Mouse (Mus musculus): ENCODE results near the gene Dmp1. TPM values are rescaled to one million over a fixed set of nuclear protein-coding genes. Genes with fewer than 3 reads are reported as not detected.

Gene Dmp1
- polyA plus RNA-seq, 1 experiment, result not detected

DNA sequence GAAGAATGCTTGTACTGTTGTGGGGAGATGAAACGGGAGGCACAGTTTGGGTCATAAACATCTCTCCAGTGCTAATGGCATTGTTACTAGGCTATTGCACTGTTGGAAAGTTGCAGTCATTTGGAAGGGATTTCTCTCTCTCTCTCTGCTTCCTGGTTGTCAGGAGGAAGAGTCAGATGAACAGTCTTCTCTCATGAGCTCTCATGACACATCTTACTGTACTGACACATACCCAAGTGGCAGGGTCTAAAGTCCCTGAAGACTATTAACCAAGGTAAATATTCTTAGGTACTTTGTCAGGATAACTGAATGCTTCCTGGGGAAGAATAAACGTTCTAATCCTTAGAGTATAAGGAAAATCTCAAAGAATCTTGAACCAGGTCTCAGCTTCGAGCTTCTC, 54.2 kb downstream of the Dmp1 start:
- TF ChIP-seq CTCF (IDR thresholded peaks at IDR 0.05; ENCODE audit: control insufficient read depth, insufficient read depth, insufficient replicate concordance, low read depth, low read length) (no peak), POLR2A (IDR thresholded peaks at IDR 0.05; ENCODE audit: control insufficient read depth, low read depth, low read length) (no peak)
- no peaks in the 10 kb centered on the region for H3K27me3 ChIP-seq (ENCODE audit: control insufficient read depth, insufficient read depth, low read length)

DNA sequence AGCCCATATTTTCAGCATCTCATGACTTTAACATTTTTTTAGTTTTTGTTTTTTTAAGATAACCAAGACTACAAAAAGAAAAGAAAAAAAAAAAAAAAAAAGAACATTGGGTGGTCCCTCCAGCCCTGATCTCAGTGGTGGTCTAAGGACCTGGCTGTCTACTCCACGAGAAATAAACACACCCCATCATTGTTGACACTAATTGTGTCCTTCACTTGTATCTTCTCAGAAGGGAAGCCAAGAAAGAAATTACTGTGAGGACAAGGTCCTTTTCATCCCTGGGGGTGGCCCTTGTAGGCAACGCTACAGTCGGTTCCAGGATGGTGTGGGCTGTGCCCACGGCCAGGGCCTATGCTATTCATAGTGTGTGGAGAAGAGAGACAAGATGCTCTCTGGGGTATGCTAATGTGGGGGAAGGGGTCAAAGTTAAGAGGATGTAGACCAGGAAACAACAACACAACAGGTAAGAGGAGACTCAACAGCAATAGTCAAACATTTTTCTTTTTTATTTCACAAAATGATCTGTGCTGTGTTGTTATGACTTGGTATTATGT, 59.6 kb downstream of the Dmp1 start:
- TF ChIP-seq POLR2A (IDR thresholded peaks at IDR 0.05; ENCODE audit: control insufficient read depth, low read depth, low read length) (no peak), CTCF (IDR thresholded peaks at IDR 0.05; ENCODE audit: control insufficient read depth, insufficient read depth, insufficient replicate concordance, low read depth, low read length) (no peak)
- Histone ChIP-seq H3K36me3 (ENCODE audit: control insufficient read depth, insufficient read depth, low read length) (no peaks in the 10 kb centered on the region), H3K27me3 (ENCODE audit: control insufficient read depth, insufficient read depth, low read length) (no peaks in the 10 kb centered on the region), H3K4me1 (ENCODE audit: control insufficient read depth, insufficient read depth, low read length) (no peaks in the 10 kb centered on the region), H3K4me3 (ENCODE audit: control insufficient read depth, low read depth, low read length) (no peak overlapping the region), H3K27ac (ENCODE audit: control insufficient read depth, insufficient read depth, low read depth, low read length) (no peak overlapping the region)

More for the DNA sequence above, 54.2 kb downstream of the Dmp1 start:
- Histone ChIP-seq H3K4me3 (ENCODE audit: control insufficient read depth, low read depth, low read length) (no peak overlapping the region), H3K27ac (ENCODE audit: control insufficient read depth, insufficient read depth, low read depth, low read length) (no peak overlapping the region), H3K4me1 (ENCODE audit: control insufficient read depth, insufficient read depth, low read length) (no peaks in the 10 kb centered on the region), H3K36me3 (ENCODE audit: control insufficient read depth, insufficient read depth, low read length) (no peaks in the 10 kb centered on the region)

DNA sequence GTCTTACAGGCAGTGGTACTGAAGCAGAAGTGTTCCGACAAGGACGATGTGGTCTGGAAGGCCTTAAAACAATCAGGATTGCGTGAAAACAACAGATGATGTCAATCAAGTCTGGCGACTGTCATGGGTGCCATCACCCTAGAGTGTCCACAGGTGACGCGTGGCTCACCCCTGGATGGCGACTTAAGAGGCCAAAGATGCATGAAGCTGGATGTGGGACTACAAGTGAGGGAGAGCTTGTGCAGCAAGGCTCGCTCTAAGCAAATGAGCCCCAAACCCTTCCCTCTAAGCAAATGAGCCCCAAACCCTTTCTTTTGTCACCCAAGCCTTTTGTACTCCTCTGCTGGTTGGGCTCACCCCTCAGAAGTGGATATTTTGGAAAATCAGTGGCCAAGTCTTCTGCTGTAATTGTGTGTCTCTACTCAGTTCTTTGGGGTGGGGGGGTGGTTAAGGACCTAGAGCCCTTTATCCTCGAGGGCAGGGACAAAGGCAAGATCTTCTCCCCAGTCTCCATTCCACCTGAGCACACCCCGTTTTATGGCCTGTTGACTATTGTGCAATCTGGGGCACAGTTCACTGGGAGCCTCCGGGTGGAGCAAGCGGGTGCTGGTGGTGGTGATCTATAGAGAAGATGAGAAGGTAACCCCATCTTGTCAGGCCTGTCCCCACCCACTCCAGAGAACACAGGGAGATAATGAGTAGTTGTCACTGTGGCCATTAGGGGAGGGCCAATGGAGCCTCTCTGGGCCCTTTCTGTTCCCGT, 60.8 kb downstream of the Dmp1 start:
- Histone ChIP-seq H3K27ac (ENCODE audit: control insufficient read depth, insufficient read depth, low read depth, low read length) (no peak overlapping the region), H3K27me3 (ENCODE audit: control insufficient read depth, insufficient read depth, low read length) (no peaks in the 10 kb centered on the region), H3K36me3 (ENCODE audit: control insufficient read depth, insufficient read depth, low read length) (no peaks in the 10 kb centered on the region), H3K4me3 (ENCODE audit: control insufficient read depth, low read depth, low read length) (no peak overlapping the region), H3K4me1 (ENCODE audit: control insufficient read depth, insufficient read depth, low read length) (no peaks in the 10 kb centered on the region)
- no peak for TF ChIP-seq POLR2A (IDR thresholded peaks at IDR 0.05; ENCODE audit: control insufficient read depth, low read depth, low read length)
- no peak for TF ChIP-seq CTCF (IDR thresholded peaks at IDR 0.05; ENCODE audit: control insufficient read depth, insufficient read depth, insufficient replicate concordance, low read depth, low read length)

Other genes with a start within 250 kb of the Dmp1 start
- 0.12 TPM in 2 replicates for gene Hsd17b13, start 225.2 kb upstream of the Dmp1 start, polyA plus RNA-seq (2012; rRNA removed)
- 5.1 and 5.5 TPM in 2 replicates for gene Hsd17b11, start 180.7 kb upstream of the Dmp1 start, polyA plus RNA-seq (2012; rRNA removed)
- gene Nudt9, start 156.3 kb upstream of the Dmp1 start, polyA plus RNA-seq (2012; rRNA removed), result 170 and 195 TPM in 2 replicates
- 0.26 and 0.62 TPM in 2 replicates for gene Gm17660, start 125.0 kb upstream of the Dmp1 start, polyA plus RNA-seq (2012; rRNA removed)
- 15.8 and 23.1 TPM in 2 replicates for gene Sparcl1, start 88.9 kb upstream of the Dmp1 start, polyA plus RNA-seq (2012; rRNA removed)
- not detected in 2 replicates for gene Dspp, start 31.9 kb upstream of the Dmp1 start, polyA plus RNA-seq (2012; rRNA removed)
- 0.14 TPM in 1 of 2 replicates, not detected in the other for gene Ibsp, start 96.6 kb downstream of the Dmp1 start, polyA plus RNA-seq (2012; rRNA removed)
- gene Mepe, start 122.7 kb downstream of the Dmp1 start, polyA plus RNA-seq (2012; rRNA removed), result 0.06 TPM in 1 of 2 replicates, not detected in the other
- gene Spp1, start 232.5 kb downstream of the Dmp1 start, polyA plus RNA-seq (2012; rRNA removed), result 0.83 and 0.89 TPM in 2 replicates